Mouse (Mus musculus) inflammation-experienced regulatory T-cells (primary cell): ENCODE data around the gene Obox1. TPM values are rescaled to one million over a fixed set of nuclear protein-coding genes. Genes with fewer than 3 reads are reported as not detected.

Source experiments
- polyA plus RNA-seq, 2 experiments: library from polyadenylated mRNA; unstranded; fragments of 100-300 nt; shearing (Covaris generic); gene quantifications; one replicate each; pipeline ENCODE4 v1.2.1; 2017

The Obox1 gene
- not detected for polyA plus RNA-seq

DNA sequence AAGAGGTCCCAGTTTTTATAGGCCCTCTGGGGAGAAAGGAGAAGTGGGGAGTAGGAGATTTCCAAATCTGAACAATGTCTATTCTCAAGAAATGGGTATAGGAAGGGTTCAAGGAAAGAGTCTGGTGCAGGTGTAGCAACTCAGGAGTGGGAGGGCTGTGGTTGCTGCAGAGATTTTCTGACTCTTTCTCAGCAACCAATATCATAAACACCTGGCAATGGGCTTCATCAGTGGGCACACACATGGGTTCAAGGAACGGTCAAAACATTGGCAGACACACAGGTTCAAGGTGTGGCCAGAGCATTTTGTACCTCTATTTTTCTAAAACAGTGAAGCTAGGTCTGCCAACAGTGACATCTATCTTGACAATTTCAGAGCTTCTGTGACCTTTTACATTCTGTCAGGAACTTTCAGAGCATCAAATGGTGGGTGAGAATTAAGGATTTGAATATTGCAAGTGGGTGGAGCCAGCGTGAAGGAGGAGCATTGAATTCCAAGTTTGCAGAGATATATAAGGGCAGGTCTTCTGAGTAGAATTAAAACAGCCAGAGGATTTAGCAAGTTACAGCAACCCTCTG is at the start of gene Obox1, which contains the start of gene Obox2:
Gene Obox1 (plus strand): TSS at position 528 of the 578 bp plus-strand sequence.
Gene Obox2 (plus strand): TSS at position 301 of the 578 bp plus-strand sequence.

Other genes with a start within 250 kb of the Obox1 start
- not detected for gene Obox2, start 227 bp upstream of the Obox1 start, polyA plus RNA-seq